Mouse (Mus musculus) bone marrow macrophage, adult 2 months (primary cell): ENCODE measurements around the gene Spata31d1a.

Experiments
- CTCF ChIP-seq: IDR thresholded peaks from 2 replicates; pipeline ENCODE4 v1.5.1; 2012; ENCODE audit warnings: low read depth, mild to moderate bottlenecking, low read length, moderate library complexity
- POLR2A ChIP-seq: IDR thresholded peaks from 2 replicates; pipeline ENCODE4 v1.6.1; 2012; ENCODE audit warnings: mild to moderate bottlenecking, low read depth, low read length, borderline replicate concordance

DNA sequence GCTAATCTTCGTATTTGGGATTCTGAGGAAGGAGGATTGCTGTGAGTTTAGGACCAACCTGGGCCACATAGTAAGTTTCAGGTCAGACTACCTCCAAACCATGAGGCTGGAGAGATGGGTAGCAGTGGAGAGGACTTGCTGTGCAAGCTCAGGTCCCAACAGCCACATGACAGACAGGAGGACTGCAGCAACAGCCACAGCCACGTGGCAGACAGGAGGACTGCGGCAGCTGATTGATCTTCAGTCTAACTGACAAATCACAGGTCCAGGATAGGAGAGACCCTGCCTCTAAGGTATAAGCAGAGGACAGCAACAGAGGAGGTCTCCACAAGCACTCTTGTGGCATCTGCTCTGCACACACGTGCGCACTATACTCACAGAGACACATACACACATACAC is 52.3 kb downstream of the Spata31d1a start:
- TF ChIP-seq POLR2A = no peak
- no peak for TF ChIP-seq CTCF
